26 mouse cellular contexts compared by ENCODE assay signal in genomic region chr11:21424345-21424744, GRCm38 (mm10). TPM values are rescaled to one million over a fixed set of nuclear protein-coding genes. Genes with fewer than 3 reads are reported as not detected.
DNase-seq lines count a peak whose midpoint lies in the region; ATAC-seq and TF ChIP-seq lines count a peak whose summit lies in the region.
"Had no signal": no experiment of that assay in that cellular context is flagged by ENCODE, and none has a peak within 500 bp of the region (broad histone marks: within the 10 kb centered on the region; RNA-seq: fewer than 3 reads in every experiment).

No protein-coding gene starts in this region.

- intact Hi-C loops in heart, adult 2 months (cut with DNase I) = no loop called here

- no peak for TF ChIP-seq POLR2A in heart, adult 2 months (IDR thresholded peaks at IDR 0.05; ENCODE audit: insufficient read depth, low read depth, low read length)

- no peaks in the 10 kb centered on the region for H3K27me3 ChIP-seq in heart, adult 2 months (ENCODE audit: control insufficient read depth, insufficient read depth, low read length)
- H3K27me3 ChIP-seq in limb, embryonic 10.5 days (ENCODE audit: low read depth, poor library complexity, severe bottlenecking) = no peaks in the 10 kb centered on the region
- H3K27me3 ChIP-seq: embryonic facial prominence, embryonic 13.5 days; forebrain, embryonic 15.5 days; midbrain, embryonic 13.5 days had no signal

- no peak overlapping the region for H3K9ac ChIP-seq in heart, adult 2 months (ENCODE audit: low read depth, low read length)
- H3K9ac ChIP-seq: embryonic facial prominence, embryonic 13.5 days; forebrain, embryonic 15.5 days; hindbrain, embryonic 14.5 days; liver, embryonic 14.5 days; midbrain, embryonic 13.5 days had no signal

- H3K79me2 ChIP-seq in heart, adult 2 months (replicated peaks; ENCODE audit: control insufficient read depth, insufficient read depth, low read length) = no peaks in the 10 kb centered on the region

- TF ChIP-seq EP300 in heart, adult 2 months (IDR thresholded peaks at IDR 0.05; ENCODE audit: insufficient read depth, low read depth, low read length) = no peak

- H3K4me1 ChIP-seq in heart, adult 2 months (ENCODE audit: control insufficient read depth, insufficient read depth, low read length) = peaks cover 6% of the 10 kb centered on the region
- H3K4me1 ChIP-seq in limb, embryonic 10.5 days = peaks cover 10% of the 10 kb centered on the region
- H3K4me1 ChIP-seq: embryonic facial prominence, embryonic 13.5 days; forebrain, embryonic 10.5 days; forebrain, embryonic 15.5 days; midbrain, embryonic 13.5 days had no signal

- peak; percentile 81 to 82 for ATAC-seq in hematopoietic stem cell, adult 5-6 weeks (replicated peaks in 1 of 2; ENCODE audit: insufficient read depth in 1 of 2, low FRiP score in 2 of 2, low TSS enrichment in 1 of 2, low read depth in 1 of 2, poor library complexity in 2 of 2, severe bottlenecking in 2 of 2)
- peak; percentile 77 for ATAC-seq in neutrophil, adult 5-6 weeks (ENCODE audit: extremely low read depth, insufficient number of reproducible peaks, low FRiP score, poor library complexity, severe bottlenecking)
- ATAC-seq: forebrain, embryonic 15.5 days; midbrain, embryonic 13.5 days had no signal

- no peak overlapping the region for H3K4me3 ChIP-seq in heart, adult 2 months
- no peak overlapping the region for H3K4me3 ChIP-seq in limb, embryonic 10.5 days
- H3K4me3 ChIP-seq: embryonic facial prominence, embryonic 13.5 days; forebrain, embryonic 10.5 days; forebrain, embryonic 15.5 days; midbrain, embryonic 13.5 days had no signal

- H3K9me3 ChIP-seq in limb, embryonic 10.5 days (replicated peaks) = no peaks in the 10 kb centered on the region
- H3K9me3 ChIP-seq: embryonic facial prominence, embryonic 13.5 days; forebrain, embryonic 10.5 days; forebrain, embryonic 15.5 days; G1E; midbrain, embryonic 13.5 days had no signal

- no peak overlapping the region for H3K27ac ChIP-seq in heart, adult 2 months
- no peak overlapping the region for H3K27ac ChIP-seq in limb, embryonic 10.5 days
- H3K27ac ChIP-seq: embryonic facial prominence, embryonic 13.5 days; forebrain, embryonic 10.5 days; forebrain, embryonic 15.5 days; hindbrain, embryonic 14.5 days; liver, embryonic 14.5 days; midbrain, embryonic 13.5 days; stomach, postnatal 0 days had no signal

- DNase-seq in A20 (ENCODE audit: low read depth, low spot score) = peak; percentile 23
- DNase-seq in MEL-GATA-1-ER (ENCODE audit: extremely low read depth, low read depth) = peak; percentile 26
- DNase-seq in frontal cortex, postnatal 14 days (ENCODE audit: low spot score in 2 of 2) = no peak
- no peak for DNase-seq in heart, adult 2 months
- DNase-seq in limb, embryonic 10.5 days (ENCODE audit: low spot score) = no peak
- DNase-seq: cerebellum, adult 11 months; cerebellum, adult 9-10 months; cerebellum, postnatal 36 days; heart, postnatal 4 days; kidney, adult 11 months; kidney, postnatal 14 days; lung, adult 2 months; right cerebral cortex, postnatal 25 days; spleen, adult 18-20 months; thymus, adult 18-20 months; thymus, postnatal 25 days had no signal

- TF ChIP-seq CTCF in heart, adult 2 months (IDR thresholded peaks at IDR 0.05) = no peak

- no peaks in the 10 kb centered on the region; the same call in 1 of the 2 replicates for H3K36me3 ChIP-seq in heart, adult 2 months (ENCODE audit: control insufficient read depth, insufficient read depth, low read length)
- H3K36me3 ChIP-seq in limb, embryonic 10.5 days = no peaks in the 10 kb centered on the region
- H3K36me3 ChIP-seq: embryonic facial prominence, embryonic 13.5 days; forebrain, embryonic 10.5 days; forebrain, embryonic 15.5 days; G1E; midbrain, embryonic 13.5 days had no signal

RNA-seq across cellular contexts. Expression of gene Ugp2, which starts 53.3 kb away (rescaled TPM):
- total RNA-seq in hematopoietic stem cell, adult 5-6 weeks (2017) = 52.4 and 67.0 TPM in 2 replicates
- 93.1 and 96.5 TPM in 2 replicates for total RNA-seq in neutrophil, adult 5-6 weeks (2017)
- 100 to 1,000 TPM; 214 to 235 TPM for total RNA-seq in heart, adult 2 months (2021)
- polyA plus RNA-seq in heart, adult 2 months (2012; rRNA removed) = 34.0 and 74.8 TPM in 2 replicates
- 45.3 and 55.7 TPM in 2 replicates for polyA plus RNA-seq in limb, embryonic 10.5 days (2016; fragmentation: Nextera tagmentation; extraction: Ambion mirVana)

Comparison
In these comparisons a context has a peak if more than half of its experiments do, and no peak if none do; other contexts are left out.
1. DNase-seq: peak in A20 (single experiment) and MEL-GATA-1-ER (single experiment); none in frontal cortex, postnatal 14 days (0 of 2), heart, adult 2 months (0 of 2) and limb, embryonic 10.5 days (single experiment).